Mouse (Mus musculus) G1E (cell line): ENCODE measurements around the gene Snap23. TPM values are rescaled to one million over a fixed set of nuclear protein-coding genes. Genes with fewer than 3 reads are reported as not detected.
A peak's percentile ranks its signal among the peaks of the same experiment; 100 is the strongest.

Experiments
- ATAC-seq: 2 replicates; pipeline ENCODE4 v1.8.0; 2016; ENCODE audit warnings: mild to moderate bottlenecking; ENCODE audit not compliant: insufficient number of reproducible peaks, poor library complexity, low FRiP score, severe bottlenecking; ENCODE audit errors: extremely low read depth
- DNase-seq: peaks from one replicate; pipeline ENCODE4 v3.0.0; 2012; ENCODE audit warnings: low spot score
- H3K27me3 ChIP-seq: 2 replicates; pipeline ENCODE4 v1.6.1; 2012; ENCODE audit warnings: mild to moderate bottlenecking, low read length, inconsistent platforms; ENCODE audit not compliant: insufficient read depth
- H3K36me3 ChIP-seq: replicated peaks from 2 replicates; pipeline ENCODE3; 2012; ENCODE audit warnings: mild to moderate bottlenecking, inconsistent platforms
- H3K4me1 ChIP-seq: 2 replicates; pipeline ENCODE4 v1.6.1; 2012; ENCODE audit warnings: low read depth, low read length, inconsistent platforms, mixed read lengths; ENCODE audit not compliant: insufficient read depth
- H3K4me3 ChIP-seq: 2 replicates; pipeline ENCODE4 v1.5.1; 2012; ENCODE audit warnings: low read depth, mild to moderate bottlenecking, inconsistent platforms, low read length, moderate library complexity, mixed read lengths
- H3K9me3 ChIP-seq: replicated peaks from 2 replicates; pipeline ENCODE4 v1.6.1; 2012; ENCODE audit warnings: inconsistent platforms
- CTCF ChIP-seq: IDR thresholded peaks from 2 replicates; pipeline ENCODE4 v1.5.1; 2012; ENCODE audit warnings: low read depth, low read length, inconsistent platforms, mixed read lengths
- GATA1 ChIP-seq: IDR thresholded peaks from 2 replicates; pipeline ENCODE4 v1.6.1; 2012; ENCODE audit warnings: borderline replicate concordance, low read length, inconsistent platforms, mixed read lengths
- GATA2 ChIP-seq: IDR thresholded peaks from 2 replicates; pipeline ENCODE4 v1.6.1; 2012; ENCODE audit warnings: low read depth, low read length, inconsistent platforms, borderline replicate concordance
- POLR2AphosphoS5 ChIP-seq: IDR thresholded peaks from 2 replicates; pipeline ENCODE4 v1.6.1; 2012; ENCODE audit warnings: low read depth, low read length, inconsistent platforms; ENCODE audit not compliant: insufficient replicate concordance
- TAL1 ChIP-seq: conservative IDR thresholded peaks from 2 replicates; pipeline ENCODE4 v1.6.1; 2012; ENCODE audit warnings: low read depth, low read length, inconsistent platforms, mixed read lengths
- polyA plus RNA-seq: library from polyadenylated mRNA; stranded (reverse); fragments of >175 nt; gene quantifications from 2 replicates; pipeline ENCODE4 v1.2.3, GENCODE M21; 2012
- total RNA-seq, 2 experiments: library from RNA; stranded (forward) in 1 of 2; stranded (reverse) in 1 of 2; fragments of 200-1000 nt in 1 of 2; fragments of >200 nt in 1 of 2; fragmentation: Nextera tagmentation in 1 of 2; gene quantifications; 2 replicates each; pipeline ENCODE4 v1.2.3; 2014 to 2017

Gene Snap23
- total and polyA plus RNA-seq, 3 experiments, result 20.5 to 328 (median 242) TPM

DNA sequence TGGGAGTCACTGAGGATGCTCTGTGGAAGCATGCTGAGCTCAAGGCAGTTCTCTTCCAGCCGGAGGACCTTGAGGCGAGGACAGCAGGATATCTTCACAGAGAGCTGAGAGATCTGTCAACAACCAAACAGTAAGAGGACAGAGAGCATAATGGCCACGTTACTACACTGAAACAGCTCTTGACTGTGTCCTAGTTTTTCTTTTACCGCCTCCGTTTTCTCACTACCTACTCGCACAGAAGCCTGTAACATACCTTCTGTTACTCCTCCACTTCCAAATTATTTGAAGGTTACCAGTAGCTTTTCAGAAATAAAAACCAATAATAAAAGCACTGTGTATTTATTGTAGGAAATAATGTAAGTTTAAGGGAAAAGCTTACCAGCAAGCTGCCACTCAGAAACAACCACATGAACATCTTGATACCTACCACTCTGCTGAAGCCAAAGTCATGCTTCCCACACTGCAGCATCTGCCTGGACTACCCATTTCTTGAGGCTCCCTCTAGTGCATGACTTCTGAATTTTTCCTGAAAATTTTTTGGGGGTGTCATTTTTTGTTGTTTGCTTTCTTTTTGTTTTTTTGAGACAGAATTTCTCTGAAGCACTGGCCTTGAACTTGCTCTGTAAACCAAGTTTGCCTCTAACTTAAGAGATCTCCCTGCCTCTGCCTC, 38.7 kb downstream of the Snap23 start:
- no peak for ATAC-seq
- H3K36me3 ChIP-seq, result peaks cover 50% of the 10 kb centered on the region
- TF ChIP-seq CTCF (peak; percentile 11; the same call in 1 of the 2 replicates), GATA2 (no peak)
- no peak overlapping the region for H3K4me3 ChIP-seq
- no peaks in the 10 kb centered on the region for H3K27me3 ChIP-seq
- no peak for DNase-seq
- H3K9me3 ChIP-seq, result no peaks in the 10 kb centered on the region
- H3K4me1 ChIP-seq, result peaks cover 23% of the 10 kb centered on the region

DNA sequence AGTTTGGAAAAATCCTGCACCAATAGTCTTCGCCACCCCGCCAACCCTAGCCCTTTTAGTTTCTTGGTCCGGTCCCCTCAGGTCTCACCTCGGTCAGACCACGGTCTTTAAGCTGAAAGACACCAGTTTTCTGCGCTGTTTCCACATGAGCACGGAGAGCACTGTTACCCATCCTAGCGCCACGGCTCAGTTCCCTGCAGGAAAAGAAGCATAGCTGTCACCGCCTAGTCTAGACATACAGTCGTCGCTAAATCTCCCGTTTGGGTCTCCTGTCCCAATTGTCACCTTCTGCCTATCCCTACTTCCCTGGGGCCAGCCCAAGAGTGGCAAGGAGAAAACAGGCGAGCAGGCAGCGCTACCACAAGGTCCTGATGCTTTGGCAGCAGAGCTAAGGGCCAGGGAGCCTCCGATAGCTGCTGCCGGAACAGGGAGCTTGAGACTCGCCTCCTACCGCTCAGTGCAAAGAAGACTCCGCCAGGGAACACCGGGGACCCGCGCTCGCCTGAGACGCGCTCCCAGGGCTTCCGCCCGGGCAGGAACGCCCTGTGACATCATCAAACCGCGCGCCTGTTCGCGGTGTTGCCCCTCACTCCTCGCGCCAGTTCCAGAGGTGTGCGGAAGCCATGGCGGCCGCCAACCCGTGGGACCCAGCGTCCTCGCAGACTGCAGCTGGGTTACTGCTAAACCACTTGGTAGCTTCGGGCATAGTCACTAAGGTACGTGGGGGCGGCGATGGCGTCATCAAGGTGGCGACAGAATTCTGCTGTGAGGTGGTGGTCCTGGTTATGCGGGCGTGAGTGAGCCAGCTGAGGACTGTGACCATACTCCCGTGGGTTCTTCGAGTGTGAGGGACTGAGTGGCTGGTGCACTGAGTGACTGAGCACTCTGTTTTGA, 41.6 kb downstream of the Snap23 start, which contains the start of the genes Haus2 and Lrrc57:
Haus2 (plus strand) TSS at position 554 of the 894 bp plus-strand sequence.
Lrrc57 (minus strand) TSS at position 691 of the 894 bp plus-strand sequence.
- H3K36me3 ChIP-seq, result peaks cover 54% of the 10 kb centered on the region
- DNase-seq (peak; percentile 86), ATAC-seq (peak; percentile 83)

DNA sequence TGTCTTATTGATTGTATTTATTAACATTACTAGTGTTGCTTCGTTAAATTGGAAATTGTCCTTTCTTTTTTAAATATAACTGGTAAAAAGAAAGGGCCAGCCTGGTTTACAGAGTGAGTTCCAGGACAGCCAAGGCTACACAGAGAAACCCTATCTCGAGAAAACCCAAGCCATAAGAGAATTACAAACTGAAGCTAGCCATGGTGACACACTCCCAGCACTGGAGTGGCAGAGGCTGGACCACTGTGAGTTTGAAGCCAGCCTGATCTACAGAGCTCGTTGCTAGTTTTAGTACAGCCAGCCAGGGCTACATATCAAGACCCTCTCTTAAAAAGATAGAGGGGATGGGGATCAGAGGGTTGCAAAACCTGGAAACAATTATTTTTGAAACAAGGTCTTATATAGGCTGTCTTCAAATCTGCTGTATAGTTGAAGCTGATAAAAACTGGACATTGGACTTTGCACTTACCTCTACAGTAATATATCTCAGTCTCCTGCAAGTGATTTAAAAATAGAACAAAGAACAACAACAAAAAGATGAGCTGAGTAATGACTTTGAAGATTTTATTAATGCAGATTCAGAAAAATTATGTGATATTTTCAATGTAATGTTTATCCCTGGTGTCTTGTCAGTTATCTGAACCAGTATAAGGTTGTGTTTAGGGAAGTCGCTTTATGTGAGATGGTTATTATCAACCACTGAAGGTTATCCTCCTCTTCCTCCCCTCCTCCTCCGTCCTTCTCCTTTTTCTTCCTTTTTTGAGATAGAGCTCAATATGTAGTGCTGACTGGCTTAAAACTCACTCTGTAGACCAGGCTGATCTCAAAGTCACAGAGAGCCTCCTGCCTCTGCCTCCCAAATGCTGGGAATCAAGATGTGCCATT, 49.0 kb downstream of the Snap23 start:
- DNase-seq (no peak), ATAC-seq (no peak)
- no peaks in the 10 kb centered on the region for H3K9me3 ChIP-seq
- H3K27me3 ChIP-seq, result no peaks in the 10 kb centered on the region
- peaks cover 74% of the 10 kb centered on the region for H3K36me3 ChIP-seq
- TF ChIP-seq CTCF (no peak), GATA2 (no peak), POLR2AphosphoS5 (no peak), GATA1 (no peak), TAL1 (no peak)
- H3K4me1 ChIP-seq, result no peaks in the 10 kb centered on the region; the same call in 1 of the 2 replicates
- H3K4me3 ChIP-seq, result no peak overlapping the region

More for the DNA sequence above, 41.6 kb downstream of the Snap23 start, which contains the start of the genes Haus2 and Lrrc57:
- no peaks in the 10 kb centered on the region for H3K27me3 ChIP-seq
- peaks cover 23% of the 10 kb centered on the region for H3K4me1 ChIP-seq
- TF ChIP-seq GATA1, result no peak
- H3K9me3 ChIP-seq, result no peaks in the 10 kb centered on the region
- peak within 1 kb of the TSS; percentile 80 for H3K4me3 ChIP-seq

DNA sequence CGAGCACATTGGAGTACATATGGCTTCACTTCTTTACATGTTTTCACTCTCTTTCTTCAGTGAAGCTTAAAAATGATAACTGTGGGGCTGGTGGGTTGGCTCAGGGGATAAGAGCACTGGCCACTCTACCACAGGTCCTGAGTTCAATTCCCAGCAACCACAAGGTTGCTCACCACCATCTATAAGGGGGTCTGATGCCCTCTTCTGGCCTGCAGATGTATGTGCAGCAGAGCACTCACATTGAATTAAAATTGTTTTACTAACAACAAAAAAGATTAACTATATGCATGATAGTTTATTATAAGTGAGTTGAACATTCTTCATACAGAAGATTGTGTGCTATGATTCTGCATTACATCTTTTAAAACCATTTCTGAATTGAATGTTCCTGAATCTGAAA, 52.1 kb downstream of the Snap23 start:
- DNase-seq (no peak), ATAC-seq (no peak)
- peaks cover 49% of the 10 kb centered on the region for H3K36me3 ChIP-seq
- H3K4me1 ChIP-seq, result no peaks in the 10 kb centered on the region; the same call in 1 of the 2 replicates
- no peak overlapping the region for H3K4me3 ChIP-seq
- no peaks in the 10 kb centered on the region for H3K27me3 ChIP-seq
- TF ChIP-seq POLR2AphosphoS5 (no peak), TAL1 (no peak), GATA2 (no peak), CTCF (no peak), GATA1 (no peak)
- no peaks in the 10 kb centered on the region for H3K9me3 ChIP-seq

DNA sequence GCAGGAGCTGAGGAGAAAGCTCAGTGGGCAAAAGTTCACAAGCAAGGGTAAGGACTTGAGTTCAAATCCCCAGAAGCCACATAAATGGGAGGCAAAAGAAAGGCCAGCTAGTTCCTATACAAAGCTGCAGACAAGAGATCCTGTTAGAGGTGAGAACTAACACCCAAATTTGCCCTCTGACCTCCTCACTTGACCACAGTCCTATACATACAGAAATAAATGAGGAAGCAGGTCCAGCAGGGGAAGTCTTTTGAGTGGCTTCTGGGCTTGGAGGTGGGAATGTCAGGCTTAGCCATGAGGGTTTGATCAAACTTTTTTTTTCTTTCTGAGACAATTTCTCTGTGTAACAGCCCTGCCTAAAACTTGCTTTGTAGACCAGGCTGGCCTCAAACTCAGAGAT, 55.4 kb downstream of the Snap23 start:
- H3K4me1 ChIP-seq, result peaks cover 5% of the 10 kb centered on the region; the same call in 1 of the 2 replicates
- no peak for DNase-seq
- H3K36me3 ChIP-seq, result peaks cover 23% of the 10 kb centered on the region
- no peak for ATAC-seq
- TF ChIP-seq POLR2AphosphoS5, result no peak
- no peak for TF ChIP-seq CTCF
- no peak for TF ChIP-seq TAL1
- TF ChIP-seq GATA2, result no peak
- H3K27me3 ChIP-seq, result no peaks in the 10 kb centered on the region
- no peak overlapping the region for H3K4me3 ChIP-seq
- no peaks in the 10 kb centered on the region for H3K9me3 ChIP-seq
